Mouse (Mus musculus): ENCODE results near the gene Aldh3b3.

The Aldh3b3 gene

DNA sequence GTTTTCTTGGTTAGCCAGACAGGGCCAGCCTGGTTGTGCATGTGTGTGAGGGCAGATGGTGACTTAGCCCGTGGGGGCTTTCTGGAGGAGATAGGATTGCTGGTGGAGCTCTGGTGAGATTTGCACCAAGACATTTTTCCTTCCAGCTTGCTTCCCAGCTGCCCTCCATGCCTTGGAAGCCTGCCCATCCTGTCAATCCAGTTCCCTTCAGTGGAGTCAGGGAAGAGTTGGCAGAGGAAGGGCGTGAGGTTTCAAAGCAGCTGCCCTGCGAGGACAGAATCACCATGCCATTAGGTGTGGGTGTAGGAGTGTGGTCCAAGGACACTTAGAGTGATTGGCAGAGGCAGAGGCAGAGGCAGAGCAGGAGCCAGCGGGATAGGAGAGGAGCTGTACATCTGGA is at the start of gene Aldh3b3:
TSS of gene Aldh3b3 (plus strand) at position 176 of the 400 bp plus-strand sequence.
- 53% methylated on average over 4 of the region's 4 CpGs for WGBS

- 77% methylated on average over 5 of the region's 5 CpGs for WGBS
Measured at GRCm38 (mm10) chr19:3910206-3910605, 48.2 kb upstream of the Aldh3b3 start.

DNA sequence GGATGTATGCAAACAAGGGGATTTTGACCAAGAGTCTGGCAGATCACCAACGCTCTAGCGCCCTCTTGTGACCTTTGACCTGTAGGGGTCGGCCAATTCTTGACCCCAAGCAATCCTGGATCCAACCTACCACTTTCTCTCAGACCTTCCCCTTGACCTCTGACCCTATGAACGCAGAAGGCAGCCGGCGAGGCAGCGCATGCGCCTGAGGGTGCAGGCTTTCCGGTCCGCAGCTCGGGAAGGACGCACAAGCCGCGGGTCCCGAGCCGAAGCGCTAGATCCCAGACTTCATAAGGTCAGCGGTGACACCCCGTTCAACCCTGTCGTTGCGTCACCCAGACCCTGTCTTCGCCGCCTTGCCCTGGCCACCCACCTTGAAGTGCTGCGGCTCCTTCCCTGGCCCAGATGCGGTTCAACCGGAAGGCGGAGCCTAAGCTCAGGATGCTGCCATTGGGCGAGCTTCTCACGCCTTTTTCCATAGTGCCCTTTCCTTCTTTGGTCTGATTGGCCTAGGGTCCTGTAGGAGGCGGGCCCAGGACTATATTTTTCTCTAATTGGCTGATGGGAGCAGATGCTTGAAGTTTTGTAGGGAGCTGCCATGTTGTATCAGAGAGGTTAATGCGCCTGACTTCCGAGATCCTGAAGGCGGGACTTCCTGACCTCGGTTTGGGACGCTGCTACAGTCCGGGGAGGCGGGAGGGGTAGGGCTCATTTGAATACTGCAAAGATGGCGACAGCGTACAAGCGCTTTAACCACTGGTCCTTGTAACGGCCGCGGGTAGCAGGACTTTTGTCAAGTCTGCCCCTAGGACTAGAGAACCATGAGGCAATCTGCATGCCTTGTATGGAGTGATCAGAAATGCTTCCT is 45.9 kb upstream of the Aldh3b3 start, which contains the start of gene Ndufs8:
TSS of gene Ndufs8 (minus strand) at position 438 of the 868 bp plus-strand sequence.
- under 1% methylated on average over 43 of the region's 43 CpGs for WGBS

DNA sequence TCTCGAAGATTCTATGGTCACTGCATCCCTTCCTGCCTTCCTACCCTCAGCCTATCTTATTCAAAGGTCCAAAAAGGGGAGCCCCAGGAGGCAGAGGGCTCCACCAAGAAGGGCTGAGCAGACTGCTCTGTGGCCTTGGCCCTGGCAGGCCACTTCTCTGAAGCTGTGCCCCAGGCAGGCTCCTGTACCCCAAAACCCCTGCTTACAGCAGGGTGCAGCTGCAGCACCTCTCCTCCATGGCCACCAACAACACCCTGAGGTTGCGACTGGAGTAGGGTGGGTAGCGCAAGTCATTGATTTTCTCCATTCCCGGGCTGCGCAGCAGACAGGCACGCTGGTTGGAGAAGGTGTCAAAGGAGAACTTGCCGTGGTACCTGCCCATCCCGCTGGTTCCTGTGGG is 44.8 kb upstream of the Aldh3b3 start:
- 85% methylated on average over 8 of the region's 8 CpGs for WGBS

DNA sequence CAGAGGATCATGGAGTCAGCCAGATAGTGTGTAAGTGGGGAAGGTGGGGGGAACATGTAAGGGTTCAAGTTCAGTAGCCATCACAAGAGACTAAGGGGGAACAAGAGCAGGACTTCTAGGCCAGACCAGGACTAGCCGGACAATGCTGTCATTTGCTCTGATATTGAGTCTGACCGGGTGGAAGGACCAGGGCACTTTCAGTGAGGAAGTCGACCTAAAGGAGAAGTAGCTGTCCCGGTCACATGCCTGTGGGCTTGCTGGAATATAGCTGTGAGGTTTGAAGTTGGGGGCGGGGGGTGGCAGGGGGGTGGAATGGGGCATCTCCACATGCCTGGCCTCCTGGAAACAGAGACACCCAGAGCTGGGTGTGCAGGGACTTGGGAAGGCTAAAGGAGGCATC is 43.9 kb upstream of the Aldh3b3 start:
- 83% methylated on average over 5 of the region's 5 CpGs for WGBS

- WGBS = 80% methylated on average over 11 of the region's 11 CpGs
Measured at GRCm38 (mm10) chr19:3916727-3917126, 41.7 kb upstream of the Aldh3b3 start.

- WGBS = 66% methylated on average over 10 of the region's 10 CpGs
Measured at GRCm38 (mm10) chr19:3922661-3923371, 35.6 kb upstream of the Aldh3b3 start.

- 60% methylated on average over 13 of the region's 13 CpGs for WGBS
Measured at GRCm38 (mm10) chr19:3923586-3923985, 34.9 kb upstream of the Aldh3b3 start.

DNA sequence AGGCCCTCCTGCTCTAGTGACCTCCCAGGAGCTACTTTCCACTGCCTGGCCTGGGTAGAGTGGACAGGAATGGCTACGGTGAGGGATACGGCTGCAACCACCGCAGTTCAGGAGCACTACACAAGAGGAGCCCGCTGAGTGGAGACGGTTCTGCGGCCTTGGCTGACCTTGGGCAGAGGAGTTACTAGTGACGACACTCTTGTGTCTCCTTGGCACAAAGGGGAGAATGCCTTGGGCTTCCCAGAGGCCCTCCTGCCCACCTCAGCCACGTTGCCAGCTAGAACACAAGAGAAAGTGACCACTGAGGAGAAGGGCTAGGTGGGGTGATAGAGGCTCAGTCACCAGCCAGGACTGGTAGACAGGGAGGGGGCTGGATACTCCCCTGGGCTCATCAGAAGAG is 34.3 kb upstream of the Aldh3b3 start:
- WGBS = 82% methylated on average over 8 of the region's 8 CpGs

GRCm38 (mm10) chr19:3924868-3925267 is 33.6 kb upstream of the Aldh3b3 start:
- WGBS = 97% methylated on average over 7 of the region's 7 CpGs

- WGBS = 92% methylated on average over 6 of the region's 6 CpGs
Measured at GRCm38 (mm10) chr19:3925859-3926258, 32.6 kb upstream of the Aldh3b3 start.

- WGBS = 74% methylated on average over 3 of the region's 3 CpGs
Measured at GRCm38 (mm10) chr19:3926279-3926678, 32.2 kb upstream of the Aldh3b3 start.

- WGBS = 74% methylated on average over 6 of the region's 6 CpGs
Measured at GRCm38 (mm10) chr19:3926685-3927084, 31.8 kb upstream of the Aldh3b3 start.

- 89% methylated on average over 4 of the region's 4 CpGs for WGBS
Measured at GRCm38 (mm10) chr19:3927989-3928388, 30.5 kb upstream of the Aldh3b3 start.

- 63% methylated on average over 4 of the region's 4 CpGs for WGBS
Measured at GRCm38 (mm10) chr19:3928779-3929178, 29.7 kb upstream of the Aldh3b3 start.

GRCm38 (mm10) chr19:3929211-3929941 is 29.1 kb upstream of the Aldh3b3 start, which contains the start of gene Aldh3b1:
Gene Aldh3b1 (minus strand): TSS chr19:3929808.
- WGBS = 30% methylated on average over 12 of the region's 12 CpGs

- 70% methylated on average over 21 of the region's 21 CpGs for WGBS
Measured at GRCm38 (mm10) chr19:3930262-3931057, 28.0 kb upstream of the Aldh3b3 start.

GRCm38 (mm10) chr19:3931716-3932115 is 26.7 kb upstream of the Aldh3b3 start:
- WGBS = 86% methylated on average over 9 of the region's 9 CpGs

GRCm38 (mm10) chr19:3935032-3935895 is 23.2 kb upstream of the Aldh3b3 start, which contains the start of gene Unc93b1:
Gene Unc93b1 (plus strand): TSS chr19:3935186.
- 12% methylated on average over 42 of the region's 42 CpGs for WGBS
